Mouse (Mus musculus): ENCODE measurements around the gene Matn1. TPM values are rescaled to one million over a fixed set of nuclear protein-coding genes. Genes with fewer than 3 reads are reported as not detected.
A peak's percentile ranks its signal among the peaks of the same experiment; 100 is the strongest.

Gene Matn1
- polyA plus RNA-seq, 1 experiment from 2014 or later = 1.2 TPM

- WGBS = 48% methylated on average over 5 of the region's 5 CpGs
- no peak for ATAC-seq (replicated peaks; ENCODE audit: extremely low read depth, insufficient read depth, low FRiP score)
Observed at GRCm38 (mm10) chr4:130958812-130959211, 14.6 kb downstream of the Matn1 start.

GRCm38 (mm10) chr4:130959678-130960077 lies 15.5 kb downstream of the Matn1 start:
- ATAC-seq (replicated peaks; ENCODE audit: extremely low read depth, insufficient read depth, low FRiP score) = no peak
- H3K27ac ChIP-seq (ENCODE audit: low read length) = no peak overlapping the region
- H3K4me2 ChIP-seq (ENCODE audit: low read depth, low read length) = no peak overlapping the region
- 51% methylated on average over 6 of the region's 6 CpGs for WGBS
- H3K27me3 ChIP-seq (ENCODE audit: control insufficient read depth, insufficient read depth, low read length) = peaks cover 3% of the 10 kb centered on the region; the same call in 1 of the 2 replicates
- no peaks in the 10 kb centered on the region for H3K36me3 ChIP-seq (ENCODE audit: control insufficient read depth, insufficient read depth)
- no peaks in the 10 kb centered on the region for H3K4me1 ChIP-seq (ENCODE audit: control insufficient read depth, insufficient read depth, low read length)
- no peaks in the 10 kb centered on the region for H3K9me3 ChIP-seq (replicated peaks; ENCODE audit: control insufficient read depth, low read length)
- H3K4me3 ChIP-seq (ENCODE audit: low read length) = no peak overlapping the region
- H3K9ac ChIP-seq (ENCODE audit: low read length) = no peak overlapping the region

More at GRCm38 (mm10) chr4:130958812-130959211, 14.6 kb downstream of the Matn1 start:
- Histone ChIP-seq H3K9me3 (replicated peaks; ENCODE audit: control insufficient read depth, low read length) (no peaks in the 10 kb centered on the region), H3K4me3 (ENCODE audit: low read length) (no peak overlapping the region), H3K36me3 (ENCODE audit: control insufficient read depth, insufficient read depth) (no peaks in the 10 kb centered on the region), H3K4me1 (ENCODE audit: control insufficient read depth, insufficient read depth, low read length) (no peaks in the 10 kb centered on the region), H3K4me2 (ENCODE audit: low read depth, low read length) (no peak overlapping the region), H3K9ac (ENCODE audit: low read length) (no peak overlapping the region), H3K27me3 (ENCODE audit: control insufficient read depth, insufficient read depth, low read length) (peaks cover 6% of the 10 kb centered on the region; the same call in 1 of the 2 replicates), H3K27ac (ENCODE audit: low read length) (no peak overlapping the region)

- Histone ChIP-seq H3K9me3 (replicated peaks; ENCODE audit: control insufficient read depth, low read length) (no peaks in the 10 kb centered on the region), H3K4me1 (ENCODE audit: control insufficient read depth, insufficient read depth, low read length) (no peaks in the 10 kb centered on the region), H3K9ac (ENCODE audit: low read length) (no peak overlapping the region), H3K27me3 (ENCODE audit: control insufficient read depth, insufficient read depth, low read length) (peaks cover 3% of the 10 kb centered on the region; the same call in 1 of the 2 replicates), H3K4me3 (ENCODE audit: low read length) (no peak overlapping the region), H3K36me3 (ENCODE audit: control insufficient read depth, insufficient read depth) (no peaks in the 10 kb centered on the region), H3K27ac (ENCODE audit: low read length) (no peak overlapping the region), H3K4me2 (ENCODE audit: low read depth, low read length) (no peak overlapping the region)
- WGBS = 25% methylated on average over 9 of the region's 9 CpGs
- peak; percentile 20; the same call in 1 of the 2 replicates for ATAC-seq (replicated peaks; ENCODE audit: extremely low read depth, insufficient read depth, low FRiP score)
Observed at GRCm38 (mm10) chr4:130960118-130960734, 16.0 kb downstream of the Matn1 start.

- Histone ChIP-seq H3K4me2 (ENCODE audit: low read depth, low read length) (no peak overlapping the region), H3K27ac (ENCODE audit: low read length) (no peak overlapping the region), H3K4me3 (ENCODE audit: low read length) (no peak overlapping the region), H3K36me3 (ENCODE audit: control insufficient read depth, insufficient read depth) (no peaks in the 10 kb centered on the region), H3K27me3 (ENCODE audit: control insufficient read depth, insufficient read depth, low read length) (peaks cover 2% of the 10 kb centered on the region; the same call in 1 of the 2 replicates), H3K9ac (ENCODE audit: low read length) (no peak overlapping the region), H3K9me3 (replicated peaks; ENCODE audit: control insufficient read depth, low read length) (no peaks in the 10 kb centered on the region), H3K4me1 (ENCODE audit: control insufficient read depth, insufficient read depth, low read length) (no peaks in the 10 kb centered on the region)
- WGBS = 96% methylated on average over 1 of the region's 1 CpGs
- no peak for ATAC-seq (replicated peaks; ENCODE audit: extremely low read depth, insufficient read depth, low FRiP score)
Observed at GRCm38 (mm10) chr4:130971278-130971677, 27.1 kb downstream of the Matn1 start.

- 35% methylated on average over 5 of the region's 5 CpGs for WGBS
- Histone ChIP-seq H3K9me3 (replicated peaks; ENCODE audit: control insufficient read depth, low read length) (no peaks in the 10 kb centered on the region), H3K27me3 (ENCODE audit: control insufficient read depth, insufficient read depth, low read length) (no peaks in the 10 kb centered on the region), H3K4me3 (ENCODE audit: low read length) (no peak overlapping the region), H3K9ac (ENCODE audit: low read length) (no peak overlapping the region), H3K36me3 (ENCODE audit: control insufficient read depth, insufficient read depth) (no peaks in the 10 kb centered on the region), H3K4me1 (ENCODE audit: control insufficient read depth, insufficient read depth, low read length) (no peaks in the 10 kb centered on the region), H3K4me2 (ENCODE audit: low read depth, low read length) (peak overlapping the region; percentile 26; the same call in 1 of the 2 replicates), H3K27ac (ENCODE audit: low read length) (peak overlapping the region; percentile 80)
- ATAC-seq (replicated peaks; ENCODE audit: extremely low read depth, insufficient read depth, low FRiP score) = peak; percentile 91
Observed at GRCm38 (mm10) chr4:130972421-130972829, 28.2 kb downstream of the Matn1 start.

- Histone ChIP-seq H3K27me3 (ENCODE audit: control insufficient read depth, insufficient read depth, low read length) (no peaks in the 10 kb centered on the region), H3K4me2 (ENCODE audit: low read depth, low read length) (no peak overlapping the region), H3K4me3 (ENCODE audit: low read length) (no peak overlapping the region), H3K4me1 (ENCODE audit: control insufficient read depth, insufficient read depth, low read length) (no peaks in the 10 kb centered on the region), H3K27ac (ENCODE audit: low read length) (no peak overlapping the region; the same call in 1 of the 2 replicates), H3K9ac (ENCODE audit: low read length) (no peak overlapping the region), H3K9me3 (replicated peaks; ENCODE audit: control insufficient read depth, low read length) (no peaks in the 10 kb centered on the region), H3K36me3 (ENCODE audit: control insufficient read depth, insufficient read depth) (no peaks in the 10 kb centered on the region)
- no peak for ATAC-seq (replicated peaks; ENCODE audit: extremely low read depth, insufficient read depth, low FRiP score)
- WGBS = 75% methylated on average over 19 of the region's 19 CpGs
Observed at GRCm38 (mm10) chr4:130973332-130974263, 29.4 kb downstream of the Matn1 start.

GRCm38 (mm10) chr4:130978981-130979380 lies 34.8 kb downstream of the Matn1 start:
- H3K4me3 ChIP-seq (ENCODE audit: low read length) = no peak overlapping the region
- no peak for ATAC-seq (replicated peaks; ENCODE audit: extremely low read depth, insufficient read depth, low FRiP score)

GRCm38 (mm10) chr4:130984416-130985182 lies 40.4 kb downstream of the Matn1 start:
- ATAC-seq (replicated peaks; ENCODE audit: extremely low read depth, insufficient read depth, low FRiP score) = no peak
- Histone ChIP-seq H3K36me3 (ENCODE audit: control insufficient read depth, insufficient read depth) (no peaks in the 10 kb centered on the region), H3K9ac (ENCODE audit: low read length) (no peak overlapping the region), H3K27me3 (ENCODE audit: control insufficient read depth, insufficient read depth, low read length) (peaks cover 4% of the 10 kb centered on the region; the same call in 1 of the 2 replicates), H3K4me1 (ENCODE audit: control insufficient read depth, insufficient read depth, low read length) (no peaks in the 10 kb centered on the region), H3K4me3 (ENCODE audit: low read length) (no peak overlapping the region), H3K27ac (ENCODE audit: low read length) (no peak overlapping the region), H3K4me2 (ENCODE audit: low read depth, low read length) (no peak overlapping the region), H3K9me3 (replicated peaks; ENCODE audit: control insufficient read depth, low read length) (no peaks in the 10 kb centered on the region)
- WGBS = 63% methylated on average over 17 of the region's 17 CpGs

More at GRCm38 (mm10) chr4:130978981-130979380, 34.8 kb downstream of the Matn1 start:
- 59% methylated on average over 3 of the region's 3 CpGs for WGBS
- H3K36me3 ChIP-seq (ENCODE audit: control insufficient read depth, insufficient read depth) = no peaks in the 10 kb centered on the region
- no peaks in the 10 kb centered on the region for H3K4me1 ChIP-seq (ENCODE audit: control insufficient read depth, insufficient read depth, low read length)
- no peak overlapping the region for H3K27ac ChIP-seq (ENCODE audit: low read length)
- H3K9ac ChIP-seq (ENCODE audit: low read length) = no peak overlapping the region
- no peaks in the 10 kb centered on the region for H3K27me3 ChIP-seq (ENCODE audit: control insufficient read depth, insufficient read depth, low read length)
- no peaks in the 10 kb centered on the region for H3K9me3 ChIP-seq (replicated peaks; ENCODE audit: control insufficient read depth, low read length)
- H3K4me2 ChIP-seq (ENCODE audit: low read depth, low read length) = no peak overlapping the region

All from heart, embryonic 16.5 days (tissue).